Mouse (Mus musculus) brain, embryonic 14.5 days (tissue): ENCODE data around the gene Gm12166. TPM values are rescaled to one million over a fixed set of nuclear protein-coding genes. Genes with fewer than 3 reads are reported as not detected.

Experiments
- DNase-seq: peaks from one replicate; pipeline ENCODE4 v3.0.0-alpha.2; 2011; ENCODE audit warnings: low read depth
- CTCF ChIP-seq: fragments of 200-500 bp; IDR thresholded peaks from 2 replicates; pipeline ENCODE4 v1.5.1; 2012; ENCODE audit warnings: inconsistent platforms, mild to moderate bottlenecking, moderate library complexity, borderline replicate concordance; ENCODE audit not compliant: insufficient read depth, insufficient read length; ENCODE audit errors: extremely low read depth
- POLR2A ChIP-seq: fragments of 200-500 bp; IDR thresholded peaks from 2 replicates; pipeline ENCODE4 v1.6.1; 2012; ENCODE audit warnings: mild to moderate bottlenecking, inconsistent platforms, borderline replicate concordance; ENCODE audit not compliant: poor library complexity, insufficient read depth, insufficient read length, severe bottlenecking; ENCODE audit errors: extremely low read depth
- polyA plus RNA-seq: library from polyadenylated mRNA; depleted of rRNA; stranded (reverse); fragments of >200 nt; gene quantifications from 2 replicates; pipeline ENCODE4 v1.2.3, GENCODE M21; 2012

Gene Gm12166
- polyA plus RNA-seq, 1 experiment, result 4.6 TPM

DNA sequence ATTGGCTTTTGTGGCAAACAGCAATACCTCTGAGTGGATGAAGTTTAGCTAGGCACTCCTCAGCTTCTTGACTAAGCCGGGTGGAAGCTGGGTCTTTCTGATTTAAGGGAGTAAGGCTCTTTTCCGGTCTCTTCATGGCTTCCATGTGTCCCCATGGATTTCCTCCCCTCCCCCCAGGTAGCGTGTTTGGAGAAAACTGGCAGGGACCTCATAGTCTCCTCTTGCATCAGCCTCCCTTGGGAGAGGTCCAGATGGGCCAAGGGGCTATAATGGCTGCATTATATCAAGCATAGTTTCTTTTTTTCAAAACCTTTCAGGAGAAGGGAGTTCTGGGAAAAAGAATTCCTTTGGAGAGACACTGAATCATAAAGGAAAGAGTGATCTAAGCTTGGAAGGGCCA lies 32.4 kb upstream of the Gm12166 start:
- TF ChIP-seq CTCF (no peak), POLR2A (no peak)
- DNase-seq, result no peak

- no peak for DNase-seq
- no peak for TF ChIP-seq POLR2A
- no peak for TF ChIP-seq CTCF
Observed at GRCm38 (mm10) chr11:46083835-46084444, 31.8 kb upstream of the Gm12166 start.

- TF ChIP-seq CTCF (no peak), POLR2A (no peak)
- DNase-seq, result no peak
Observed at GRCm38 (mm10) chr11:46083405-46083804, 31.3 kb upstream of the Gm12166 start.

DNA sequence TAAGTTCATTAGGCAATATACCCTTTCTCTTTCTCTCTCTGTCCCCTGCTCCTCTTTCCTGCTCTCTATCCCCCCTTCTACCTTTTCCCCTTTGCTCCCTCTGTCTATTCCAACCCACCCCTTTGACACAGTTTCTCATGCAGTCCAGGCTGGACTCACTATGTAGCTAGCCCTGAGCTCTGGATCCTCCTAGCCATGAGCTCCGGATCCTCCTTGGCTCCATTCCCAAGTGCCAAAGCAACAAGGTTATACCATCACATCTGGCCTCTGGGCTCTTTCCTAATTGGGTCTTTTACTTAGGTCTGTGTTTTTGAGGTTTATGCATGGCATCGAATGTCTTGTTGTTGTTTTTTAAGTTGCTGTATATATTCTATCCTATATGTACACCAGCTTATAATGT lies 29.0 kb upstream of the Gm12166 start:
- DNase-seq, result no peak
- no peak for TF ChIP-seq CTCF
- TF ChIP-seq POLR2A, result no peak

GRCm38 (mm10) chr11:46077732-46078375 lies 25.7 kb upstream of the Gm12166 start:
- DNase-seq, result no peak
- TF ChIP-seq POLR2A (no peak), CTCF (no peak)

DNA sequence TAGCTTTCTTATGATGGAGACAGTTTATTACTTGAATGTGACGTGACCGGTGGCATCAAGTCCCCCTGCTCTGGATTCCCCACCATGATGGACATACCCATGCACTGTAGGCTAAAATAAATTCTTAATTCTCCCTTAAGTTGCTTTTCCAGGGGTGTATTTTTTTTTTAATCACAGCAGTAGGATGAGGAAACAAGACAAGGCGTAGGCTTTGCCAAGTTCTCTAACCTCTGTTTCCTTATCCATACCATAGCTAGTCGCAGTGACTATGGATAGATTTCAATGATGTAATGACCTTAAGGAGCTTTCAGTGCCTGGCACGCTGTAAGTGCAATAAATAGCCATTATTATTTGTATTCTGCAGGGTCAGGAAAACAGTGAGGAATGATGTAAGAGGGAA lies 25.2 kb upstream of the Gm12166 start:
- TF ChIP-seq CTCF, result no peak
- no peak for TF ChIP-seq POLR2A
- DNase-seq, result no peak

DNA sequence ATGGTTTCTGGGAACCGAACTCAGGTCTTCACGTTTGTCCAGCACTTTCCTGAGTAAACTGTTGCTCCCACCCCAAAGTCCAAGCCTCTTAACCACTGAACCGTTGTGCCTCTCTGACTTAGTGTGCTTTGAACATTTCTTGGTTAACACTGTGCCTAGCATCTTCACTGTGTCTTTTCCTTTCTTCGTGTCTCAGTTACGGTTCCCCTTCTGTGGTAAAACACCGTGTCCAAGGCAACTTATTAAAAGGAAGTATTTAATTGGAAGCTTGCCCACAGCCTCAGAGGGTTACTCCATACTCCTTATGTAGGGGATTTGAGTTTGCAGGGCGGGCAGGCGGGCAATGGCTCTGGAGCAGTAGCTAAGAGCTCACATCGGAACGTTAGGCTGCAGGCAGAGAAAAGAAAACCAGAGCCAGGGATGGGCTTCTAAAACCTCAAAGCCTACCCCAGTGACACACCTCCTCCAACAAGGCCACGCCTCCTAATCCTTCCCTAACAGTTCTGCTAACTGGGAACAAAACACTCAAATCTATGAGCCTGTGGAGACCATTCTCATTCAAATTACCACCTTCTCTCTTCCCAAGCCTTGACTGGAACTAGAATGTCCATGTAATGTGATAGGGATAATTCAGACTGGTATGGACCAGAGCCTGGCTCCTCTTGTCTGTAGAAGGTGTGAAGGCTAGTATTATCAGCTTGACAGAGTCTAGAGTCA lies 24.5 kb upstream of the Gm12166 start:
- no peak for TF ChIP-seq CTCF
- no peak for TF ChIP-seq POLR2A

GRCm38 (mm10) chr11:46075507-46075906 lies 23.4 kb upstream of the Gm12166 start:
- TF ChIP-seq POLR2A, result no peak
- DNase-seq, result no peak

More for the DNA sequence above, 24.5 kb upstream of the Gm12166 start:
- no peak for DNase-seq

DNA sequence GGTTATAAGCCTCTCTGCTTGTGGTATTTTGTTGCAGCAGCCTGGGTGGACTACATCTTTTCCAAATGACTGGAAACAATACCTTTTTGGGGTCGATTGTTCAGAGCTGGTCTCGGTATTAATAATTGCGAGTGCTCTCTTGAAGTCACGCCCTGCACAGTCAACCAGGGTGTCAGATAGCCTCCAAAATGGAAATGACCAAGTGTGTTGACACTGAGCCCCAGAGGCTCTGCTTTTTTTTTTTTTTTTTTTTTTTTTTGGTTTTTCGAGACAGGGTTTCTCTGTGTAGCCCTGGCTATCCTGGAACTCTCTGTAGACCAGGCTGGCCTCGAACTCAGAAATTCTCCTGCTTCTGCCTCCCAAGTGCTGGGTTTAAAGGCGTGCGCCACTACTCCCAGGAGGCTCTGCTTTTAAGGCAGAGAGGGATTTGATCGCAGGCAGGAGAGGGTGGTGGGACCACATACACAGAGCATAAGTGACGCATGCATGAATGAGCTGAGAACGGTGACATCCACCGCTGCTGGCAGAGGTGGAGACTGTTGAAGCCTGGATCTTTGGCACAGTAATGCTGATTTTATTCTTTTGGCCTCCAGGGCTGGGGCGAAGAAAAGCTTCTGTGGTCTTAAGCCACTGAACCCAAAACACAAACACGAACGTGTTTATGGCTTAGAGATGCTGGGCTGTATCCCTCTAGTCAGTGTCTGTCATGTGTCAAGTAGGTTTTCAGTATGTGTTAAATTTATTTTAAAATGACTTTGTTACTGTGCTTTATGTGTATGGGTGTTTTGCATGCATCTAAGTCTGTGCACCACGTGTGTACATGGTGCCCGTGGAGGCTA lies 21.9 kb upstream of the Gm12166 start:
- TF ChIP-seq POLR2A (no peak), CTCF (no peak)
- no peak for DNase-seq

GRCm38 (mm10) chr11:46073061-46073849 lies 21.1 kb upstream of the Gm12166 start:
- DNase-seq, result no peak
- no peak for TF ChIP-seq POLR2A
